Mouse (Mus musculus) lung, embryonic 14.5 days (tissue): ENCODE measurements at regions not wholly inside any gene's neighbourhood (a gene's known extent, or its start where the extent isn't known, plus 50 kb on each side); places are given as distances from the start of the nearest gene placed in this dataset.

Experiments used
- ATAC-seq: fragments of 200-750 bp; cut with Nextera tagmentation; 2 replicates; pipeline ENCODE4 v1.8.0; 2017; ENCODE audit warnings: mild to moderate bottlenecking, moderate TSS enrichment, moderate library complexity; ENCODE audit not compliant: insufficient read depth
- DNase-seq: peaks from one replicate; pipeline ENCODE4 v3.0.0-alpha.2; 2015
- H3K27ac ChIP-seq: fragments of 300-500 bp; sonication (generic); 2 replicates; pipeline ENCODE4 v1.5.1; 2014; ENCODE audit warnings: low read depth, mild to moderate bottlenecking, moderate library complexity
- H3K27me3 ChIP-seq: fragments of 300-500 bp; sonication (generic); 2 replicates; pipeline ENCODE4 v1.6.1; 2014; ENCODE audit warnings: low read length, control low read depth; ENCODE audit not compliant: insufficient read depth
- H3K36me3 ChIP-seq: fragments of 300-500 bp; sonication (generic); 2 replicates; pipeline ENCODE4 v1.6.1; 2014; ENCODE audit warnings: control low read depth; ENCODE audit not compliant: insufficient read depth
- H3K4me1 ChIP-seq: fragments of 300-500 bp; sonication (generic); 2 replicates; pipeline ENCODE4 v1.6.1; 2014; ENCODE audit warnings: antibody characterized with exemption, control low read depth; ENCODE audit not compliant: insufficient read depth
- H3K4me2 ChIP-seq: fragments of 300-500 bp; sonication (generic); 2 replicates; pipeline ENCODE4 v1.6.1; 2014; ENCODE audit warnings: mild to moderate bottlenecking
- H3K4me3 ChIP-seq: fragments of 300-500 bp; sonication (generic); 2 replicates; pipeline ENCODE4 v1.5.1; 2014; ENCODE audit warnings: low read depth, low read length
- H3K9ac ChIP-seq: fragments of 300-500 bp; sonication (generic); 2 replicates; pipeline ENCODE4 v1.6.1; 2014
- H3K9me3 ChIP-seq: fragments of 300-500 bp; sonication (generic); 2 replicates; pipeline ENCODE4 v1.6.1; 2016; ENCODE audit warnings: low read depth, low read length, control low read depth
- CTCF ChIP-seq: IDR thresholded peaks from 2 replicates; pipeline ENCODE4 v1.5.1; 2016; ENCODE audit warnings: antibody characterized with exemption, low read depth
- WGBS: fragments of 180-500 bp; shearing (Covaris S2); extraction: QIAGEN DNeasy Blood & Tissue Kit; methylation state at CpG from one replicate; pipeline ENCODE4 v1.1.7; 2014; 5-methylcytosine and 5-hydroxymethylcytosine counted together

DNA sequence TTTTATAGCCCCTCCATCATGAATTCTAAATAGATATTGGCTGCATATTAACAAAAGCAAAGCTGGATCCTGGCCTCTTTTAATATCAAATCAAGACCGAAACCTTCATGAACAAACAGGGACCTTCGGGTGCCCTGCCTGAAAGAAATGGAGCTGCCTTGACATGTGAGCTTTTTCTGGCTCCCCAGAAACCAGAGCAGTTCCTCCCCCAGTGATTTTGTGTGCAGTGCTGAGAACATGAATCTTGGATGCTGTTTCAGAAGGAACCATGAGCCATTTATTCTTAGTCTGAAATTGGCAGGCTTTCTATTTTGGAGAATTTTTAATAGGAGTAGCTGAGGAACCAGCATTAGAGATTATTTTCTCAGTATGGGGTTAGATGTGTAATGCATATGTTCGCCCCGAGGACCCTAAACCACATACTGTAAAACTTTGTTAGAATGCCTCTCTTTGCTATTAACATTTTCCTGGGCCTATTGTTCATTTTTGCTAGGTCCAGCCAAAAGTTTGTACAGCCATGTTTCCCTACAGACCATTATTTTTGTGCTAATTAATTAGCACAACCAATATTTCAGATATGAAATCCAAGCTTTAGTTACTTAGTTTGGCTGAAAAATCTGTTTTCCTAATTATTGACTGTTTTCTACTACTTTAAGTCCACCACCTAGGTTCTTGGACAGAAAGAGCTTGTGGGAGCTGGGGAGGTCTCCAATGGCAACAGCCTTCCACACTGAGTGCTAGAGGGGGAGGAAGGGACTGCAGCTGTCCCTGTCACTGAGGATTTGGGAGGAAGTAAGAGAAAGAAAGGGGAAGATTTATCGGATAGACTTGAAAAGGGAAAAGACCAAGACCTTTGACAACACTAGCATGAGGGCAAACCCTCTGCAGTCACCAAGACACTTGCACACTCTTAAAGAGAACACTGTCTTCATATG is 613.0 kb downstream of the Nfib start:
- Histone ChIP-seq H3K27me3 (no peaks in the 10 kb centered on the region), H3K4me1 (no peaks in the 10 kb centered on the region), H3K36me3 (no peaks in the 10 kb centered on the region), H3K27ac (no peak overlapping the region), H3K4me2 (no peak overlapping the region), H3K4me3 (no peak overlapping the region), H3K9ac (no peak overlapping the region), H3K9me3 (no peaks in the 10 kb centered on the region)
- no peak for ATAC-seq
- TF ChIP-seq CTCF = no peak
- WGBS = 75% methylated on average over 5 of the region's 5 CpGs
- DNase-seq = peak; percentile 10

DNA sequence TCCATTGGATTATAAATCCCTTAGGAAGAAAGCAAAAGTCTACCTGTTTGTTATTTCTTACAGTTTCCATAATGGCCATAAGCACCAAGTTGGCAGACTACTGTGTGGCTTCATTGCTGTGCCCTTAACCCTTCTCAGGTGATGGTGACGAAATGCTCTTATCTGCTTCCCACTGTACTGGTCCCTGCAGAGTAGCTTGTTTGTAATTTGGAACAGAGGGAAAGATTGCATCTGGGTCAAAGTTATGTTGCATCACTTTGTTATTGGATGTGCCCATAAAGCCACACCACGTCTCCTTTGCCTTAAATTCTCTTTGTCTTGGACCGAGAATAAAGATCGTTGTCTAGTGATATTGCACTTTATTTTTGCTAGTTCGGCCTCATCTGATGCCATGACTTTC is 615.9 kb downstream of the Nfib start:
- Histone ChIP-seq H3K36me3 (no peaks in the 10 kb centered on the region), H3K9ac (no peak overlapping the region), H3K27me3 (no peaks in the 10 kb centered on the region), H3K9me3 (no peaks in the 10 kb centered on the region), H3K27ac (no peak overlapping the region), H3K4me1 (no peaks in the 10 kb centered on the region), H3K4me3 (no peak overlapping the region), H3K4me2 (no peak overlapping the region)
- DNase-seq = no peak
- no peak for ATAC-seq
- TF ChIP-seq CTCF = no peak
- WGBS = 91% methylated on average over 5 of the region's 5 CpGs

DNA sequence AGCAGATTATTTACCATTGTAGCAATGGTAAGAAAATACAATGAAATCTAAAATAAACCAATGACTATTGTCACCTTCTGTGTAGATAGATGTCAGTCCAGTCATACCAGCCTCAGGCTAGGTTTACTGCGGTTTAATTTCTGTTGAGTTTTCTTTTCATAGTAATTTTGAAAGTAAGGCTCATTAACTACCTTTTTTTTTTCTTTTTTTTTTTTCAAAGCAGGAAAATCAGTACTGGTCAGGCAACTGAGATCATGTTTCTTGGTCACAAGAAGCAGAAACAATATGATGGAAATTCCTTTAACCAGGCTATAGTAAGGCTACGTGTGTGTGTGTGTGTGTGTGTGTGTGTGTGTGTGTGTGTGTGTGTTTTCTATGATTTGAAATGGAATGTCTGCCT is 622.0 kb downstream of the Nfib start:
- Histone ChIP-seq H3K4me3 (no peak overlapping the region), H3K27ac (no peak overlapping the region), H3K4me1 (no peaks in the 10 kb centered on the region), H3K4me2 (no peak overlapping the region), H3K9me3 (no peaks in the 10 kb centered on the region), H3K9ac (no peak overlapping the region), H3K27me3 (no peaks in the 10 kb centered on the region), H3K36me3 (no peaks in the 10 kb centered on the region)
- no peak for DNase-seq
- no peak for ATAC-seq
- WGBS = 72% methylated on average over 2 of the region's 2 CpGs
- no peak for TF ChIP-seq CTCF

DNA sequence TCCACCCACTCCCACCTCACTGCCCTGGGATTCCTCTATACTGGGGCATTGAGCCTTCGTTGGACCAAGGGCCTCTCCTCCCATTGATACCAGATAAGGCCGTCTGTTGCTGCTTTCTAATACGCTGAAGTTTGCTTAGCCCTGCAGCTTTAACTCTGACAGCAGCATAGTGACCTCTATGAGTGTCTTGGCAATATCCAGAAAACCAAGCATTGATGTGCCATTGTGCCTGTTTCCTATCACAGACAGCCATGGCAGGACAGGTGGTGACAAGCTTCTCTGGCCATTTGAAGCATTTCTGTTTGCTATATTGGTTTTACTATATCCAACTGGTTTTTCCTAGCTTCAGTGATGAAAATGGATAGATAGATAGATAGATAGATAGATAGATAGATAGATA is 625.4 kb upstream of the Mpdz start:
- TF ChIP-seq CTCF = no peak
- Histone ChIP-seq H3K27ac (no peak overlapping the region), H3K9me3 (no peaks in the 10 kb centered on the region), H3K9ac (no peak overlapping the region), H3K36me3 (no peaks in the 10 kb centered on the region), H3K27me3 (no peaks in the 10 kb centered on the region), H3K4me1 (no peaks in the 10 kb centered on the region), H3K4me2 (no peak overlapping the region), H3K4me3 (no peak overlapping the region)
- 48% methylated on average over 3 of the region's 3 CpGs for WGBS
- DNase-seq (no peak), ATAC-seq (no peak)

DNA sequence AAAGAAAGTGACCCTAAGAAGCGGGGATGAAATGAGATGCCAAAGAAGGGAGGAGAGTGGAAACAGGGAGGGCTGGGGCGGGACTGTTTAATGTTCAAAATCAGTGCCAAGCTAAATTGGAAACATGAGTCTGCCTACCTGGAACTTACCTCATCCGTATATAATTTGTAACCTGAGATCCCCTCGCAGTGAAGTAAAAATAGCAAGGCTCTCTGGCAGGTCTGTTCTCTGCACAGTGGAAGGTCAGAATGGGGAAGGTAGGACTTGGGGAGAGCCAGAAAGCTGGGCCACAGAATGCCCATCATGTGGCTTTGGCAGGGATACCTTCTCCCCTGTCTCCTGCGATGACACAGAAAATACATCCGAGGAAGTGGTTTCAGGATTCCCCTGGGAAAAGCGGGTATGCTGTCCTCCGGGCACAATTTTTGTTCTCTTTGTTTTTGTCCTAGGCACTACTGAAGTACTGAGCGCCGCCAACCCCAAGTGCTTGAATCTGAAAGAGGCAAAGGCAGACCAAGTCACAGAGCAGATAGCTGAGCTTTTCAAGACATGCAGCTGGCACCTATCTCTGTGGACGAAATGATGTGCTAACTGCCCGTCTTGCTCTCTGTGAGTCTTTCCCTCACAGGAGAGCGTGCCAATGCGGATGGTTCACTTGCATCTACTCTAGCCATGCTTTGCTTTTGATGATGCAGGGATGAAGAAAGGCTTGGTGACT is 623.2 kb upstream of the Mpdz start:
- Histone ChIP-seq H3K4me3 (no peak overlapping the region), H3K9ac (no peak overlapping the region), H3K27me3 (no peaks in the 10 kb centered on the region), H3K4me1 (no peaks in the 10 kb centered on the region), H3K27ac (peak overlapping the region; percentile 55), H3K4me2 (peak overlapping the region; percentile 38), H3K36me3 (no peaks in the 10 kb centered on the region), H3K9me3 (no peaks in the 10 kb centered on the region)
- TF ChIP-seq CTCF = no peak
- 62% methylated on average over 14 of the region's 14 CpGs for WGBS
- DNase-seq (peak; percentile 55), ATAC-seq (peak; percentile 85)

DNA sequence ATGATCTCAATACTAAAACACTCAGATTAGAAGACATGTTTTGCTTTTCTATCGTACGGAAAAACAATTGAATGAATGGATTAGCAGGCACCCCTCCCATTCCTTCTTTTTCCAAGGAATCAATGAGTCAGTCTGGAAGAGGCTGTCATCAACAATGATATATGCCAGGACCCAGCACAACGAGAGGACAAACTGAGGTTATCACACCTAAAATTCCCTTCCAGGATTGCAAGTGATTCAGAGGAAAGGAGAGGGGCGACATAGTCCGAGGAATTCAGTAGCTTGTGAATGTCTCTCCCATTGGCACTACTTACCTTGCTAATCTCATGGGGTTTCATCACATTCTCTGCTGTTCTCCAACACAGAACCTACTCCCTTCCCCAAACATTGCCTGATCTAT is 620.1 kb upstream of the Mpdz start:
- ATAC-seq (no peak), DNase-seq (no peak)
- Histone ChIP-seq H3K9me3 (no peaks in the 10 kb centered on the region), H3K36me3 (no peaks in the 10 kb centered on the region), H3K4me1 (no peaks in the 10 kb centered on the region), H3K4me2 (no peak overlapping the region), H3K27ac (no peak overlapping the region), H3K27me3 (no peaks in the 10 kb centered on the region), H3K4me3 (no peak overlapping the region), H3K9ac (no peak overlapping the region)
- 72% methylated on average over 5 of the region's 5 CpGs for WGBS
- TF ChIP-seq CTCF = no peak

DNA sequence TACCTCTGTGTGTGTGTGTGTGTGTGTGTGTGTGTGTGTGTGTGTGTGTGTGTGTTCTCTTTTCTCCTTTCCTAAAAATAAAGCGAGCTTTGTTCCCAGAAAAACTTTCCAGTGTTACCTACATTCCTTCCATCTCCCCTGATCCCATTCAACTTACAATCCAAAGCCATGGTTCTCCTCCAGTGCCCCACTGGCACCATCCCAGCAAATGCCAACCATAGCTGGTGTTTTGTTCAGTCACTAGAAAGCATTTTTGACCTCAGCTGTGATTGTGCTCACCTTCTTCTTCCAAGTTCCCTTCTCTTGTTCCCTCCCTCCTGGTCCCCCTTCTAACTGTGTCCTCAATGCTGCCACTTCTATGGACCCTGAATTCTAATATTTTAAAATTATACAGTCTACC is 614.1 kb upstream of the Mpdz start:
- H3K4me3 ChIP-seq = no peak overlapping the region
- no peak for DNase-seq
- no peaks in the 10 kb centered on the region for H3K36me3 ChIP-seq
- no peak overlapping the region for H3K27ac ChIP-seq
- no peak for TF ChIP-seq CTCF
- H3K9ac ChIP-seq = no peak overlapping the region
- ATAC-seq = no peak
- no peaks in the 10 kb centered on the region for H3K4me1 ChIP-seq
- H3K9me3 ChIP-seq = no peaks in the 10 kb centered on the region
- WGBS = 100% methylated on average over 1 of the region's 1 CpGs
- H3K27me3 ChIP-seq = no peaks in the 10 kb centered on the region
- H3K4me2 ChIP-seq = no peak overlapping the region
